Mouse (Mus musculus) heart, embryonic 12.5 days (tissue): Measurements from ENCODE around the gene Gm17018. TPM values are rescaled to one million over a fixed set of nuclear protein-coding genes. Genes with fewer than 3 reads are reported as not detected.
A peak's percentile ranks its signal among the peaks of the same experiment; 100 is the strongest.

Source experiments
- ATAC-seq: fragments of 200-750 bp; cut with Nextera tagmentation; 2 replicates; pipeline ENCODE4 v1.8.0; 2017; ENCODE audit warnings: moderate TSS enrichment, moderate library complexity; ENCODE audit not compliant: insufficient number of reproducible peaks, low FRiP score
- H3K27ac ChIP-seq: fragments of 300-500 bp; sonication (generic); 2 replicates; pipeline ENCODE4 v1.5.1; 2016; ENCODE audit warnings: mild to moderate bottlenecking, moderate library complexity; ENCODE audit not compliant: poor library complexity, severe bottlenecking
- H3K27me3 ChIP-seq: fragments of 300-500 bp; sonication (generic); replicated peaks from 2 replicates; pipeline ENCODE4 v1.6.1; 2016; ENCODE audit warnings: mild to moderate bottlenecking, moderate library complexity
- H3K36me3 ChIP-seq: fragments of 300-500 bp; sonication (generic); 2 replicates; pipeline ENCODE4 v1.6.1; 2016; ENCODE audit warnings: mild to moderate bottlenecking, moderate library complexity
- H3K4me1 ChIP-seq: fragments of 300-500 bp; sonication (generic); replicated peaks from 2 replicates; pipeline ENCODE4 v1.6.1; 2016; ENCODE audit warnings: mild to moderate bottlenecking
- H3K4me2 ChIP-seq: fragments of 300-500 bp; sonication (generic); 2 replicates; pipeline ENCODE4 v1.6.1; 2016; ENCODE audit warnings: mild to moderate bottlenecking, moderate library complexity
- H3K4me3 ChIP-seq: fragments of 300-500 bp; sonication (generic); 2 replicates; pipeline ENCODE4 v1.5.1; 2016; ENCODE audit warnings: mild to moderate bottlenecking
- H3K9ac ChIP-seq: fragments of 300-500 bp; sonication (generic); 2 replicates; pipeline ENCODE4 v1.6.1; 2016; ENCODE audit warnings: mild to moderate bottlenecking, moderate library complexity
- H3K9me3 ChIP-seq: fragments of 300-500 bp; sonication (generic); replicated peaks from 2 replicates; pipeline ENCODE4 v1.6.1; 2016; ENCODE audit warnings: mild to moderate bottlenecking, moderate library complexity
- WGBS: fragments of 180-500 bp; shearing (Covaris S2); methylation state at CpG from one replicate; pipeline ENCODE4 v1.1.7; 2016; 5-methylcytosine and 5-hydroxymethylcytosine counted together
- polyA plus RNA-seq: library from polyadenylated mRNA; unstranded; fragments of >200 nt; fragmentation: Nextera tagmentation; extraction: Ambion mirVana; gene quantifications from 2 replicates; pipeline ENCODE4 v1.2.1, GENCODE M21; 2016

Gene Gm17018
- polyA plus RNA-seq, 1 experiment from 2014 or later: 33.6 TPM

GRCm38 (mm10) chr19:45549948-45550347 is 10.5 kb upstream of the Gm17018 start:
- no peak overlapping the region for H3K27ac ChIP-seq
- 76% methylated on average over 4 of the region's 4 CpGs for WGBS
- no peaks in the 10 kb centered on the region for H3K4me1 ChIP-seq

GRCm38 (mm10) chr19:45552187-45552586 is 8.2 kb upstream of the Gm17018 start:
- ATAC-seq: no peak
- H3K27ac ChIP-seq: no peak overlapping the region
- WGBS: 55% methylated on average over 6 of the region's 6 CpGs

More at GRCm38 (mm10) chr19:45549948-45550347, 10.5 kb upstream of the Gm17018 start:
- H3K9ac ChIP-seq: no peak overlapping the region
- no peak overlapping the region for H3K4me2 ChIP-seq
- no peak for ATAC-seq
- peaks cover 28% of the 10 kb centered on the region for H3K36me3 ChIP-seq
- no peaks in the 10 kb centered on the region for H3K9me3 ChIP-seq
- H3K4me3 ChIP-seq: no peak overlapping the region
- peaks cover 36% of the 10 kb centered on the region for H3K27me3 ChIP-seq

GRCm38 (mm10) chr19:45554136-45554535 is 6.3 kb upstream of the Gm17018 start:
- Histone ChIP-seq H3K9ac (no peak overlapping the region), H3K9me3 (no peaks in the 10 kb centered on the region), H3K4me2 (no peak overlapping the region), H3K4me3 (no peak overlapping the region), H3K4me1 (no peaks in the 10 kb centered on the region), H3K27ac (no peak overlapping the region), H3K27me3 (peaks cover 9% of the 10 kb centered on the region; the same call in 1 of the 2 replicates), H3K36me3 (peaks cover 54% of the 10 kb centered on the region)
- 91% methylated on average over 11 of the region's 11 CpGs for WGBS
- ATAC-seq: no peak

More at GRCm38 (mm10) chr19:45552187-45552586, 8.2 kb upstream of the Gm17018 start:
- H3K4me3 ChIP-seq: no peak overlapping the region
- no peak overlapping the region for H3K4me2 ChIP-seq
- peaks cover 16% of the 10 kb centered on the region for H3K27me3 ChIP-seq
- no peak overlapping the region for H3K9ac ChIP-seq
- H3K9me3 ChIP-seq: no peaks in the 10 kb centered on the region
- H3K4me1 ChIP-seq: no peaks in the 10 kb centered on the region
- peaks cover 46% of the 10 kb centered on the region for H3K36me3 ChIP-seq

- H3K4me1 ChIP-seq: 0 out of 2 replicates have a peak, but pooled peaks cover 7% of the 10 kb centered on the region
- no peaks in the 10 kb centered on the region for H3K36me3 ChIP-seq
- WGBS: 59% methylated on average over 15 of the region's 15 CpGs
- no peak overlapping the region for H3K27ac ChIP-seq
- ATAC-seq: no peak
- no peaks in the 10 kb centered on the region for H3K9me3 ChIP-seq
- no peak overlapping the region for H3K4me2 ChIP-seq
- no peak overlapping the region for H3K4me3 ChIP-seq
- no peak overlapping the region for H3K9ac ChIP-seq
- no peaks in the 10 kb centered on the region; the same call in 1 of the 2 replicates for H3K27me3 ChIP-seq
Observed at GRCm38 (mm10) chr19:45565925-45566715, 5.7 kb downstream of the Gm17018 start.

- Histone ChIP-seq H3K36me3 (peaks cover 9% of the 10 kb centered on the region; the same call in 1 of the 2 replicates), H3K27me3 (no peaks in the 10 kb centered on the region; the same call in 1 of the 2 replicates), H3K4me2 (no peak overlapping the region), H3K27ac (no peak overlapping the region), H3K4me3 (no peak overlapping the region), H3K4me1 (0 out of 2 replicates have a peak, but pooled peaks cover 7% of the 10 kb centered on the region), H3K9ac (0 out of 2 replicates have a peak overlapping the region, but pooled peaks have one; percentile 8), H3K9me3 (no peaks in the 10 kb centered on the region)
- 40% methylated on average over 14 of the region's 14 CpGs for WGBS
- ATAC-seq: no peak
Observed at GRCm38 (mm10) chr19:45567367-45567766, 7.0 kb downstream of the Gm17018 start.

GRCm38 (mm10) chr19:45573033-45573432 is 12.6 kb downstream of the Gm17018 start:
- ATAC-seq: no peak
- H3K4me1 ChIP-seq: peaks cover 38% of the 10 kb centered on the region
- H3K9ac ChIP-seq: no peak overlapping the region
- WGBS: 76% methylated on average over 6 of the region's 6 CpGs
- H3K4me3 ChIP-seq: no peak overlapping the region
- H3K27ac ChIP-seq: no peak overlapping the region
- H3K36me3 ChIP-seq: peaks cover 24% of the 10 kb centered on the region
- no peaks in the 10 kb centered on the region for H3K9me3 ChIP-seq
- H3K4me2 ChIP-seq: no peak overlapping the region
- no peaks in the 10 kb centered on the region; the same call in 1 of the 2 replicates for H3K27me3 ChIP-seq

GRCm38 (mm10) chr19:45573861-45574267 is 13.4 kb downstream of the Gm17018 start:
- Histone ChIP-seq H3K9me3 (no peaks in the 10 kb centered on the region), H3K36me3 (peaks cover 33% of the 10 kb centered on the region), H3K27me3 (no peaks in the 10 kb centered on the region; the same call in 1 of the 2 replicates), H3K4me3 (no peak overlapping the region), H3K4me1 (peaks cover 38% of the 10 kb centered on the region), H3K9ac (no peak overlapping the region), H3K27ac (no peak overlapping the region), H3K4me2 (no peak overlapping the region)
- peak; percentile 46; the same call in 1 of the 2 replicates for ATAC-seq
- 13% methylated on average over 6 of the region's 6 CpGs for WGBS

GRCm38 (mm10) chr19:45574339-45574898 is 14.0 kb downstream of the Gm17018 start:
- Histone ChIP-seq H3K4me3 (no peak overlapping the region), H3K36me3 (peaks cover 38% of the 10 kb centered on the region), H3K27me3 (no peaks in the 10 kb centered on the region; the same call in 1 of the 2 replicates), H3K4me1 (peaks cover 43% of the 10 kb centered on the region), H3K9ac (no peak overlapping the region), H3K27ac (no peak overlapping the region), H3K4me2 (no peak overlapping the region), H3K9me3 (no peaks in the 10 kb centered on the region)
- ATAC-seq: no peak
- 50% methylated on average over 7 of the region's 7 CpGs for WGBS

- Histone ChIP-seq H3K4me1 (peaks cover 50% of the 10 kb centered on the region), H3K27ac (no peak overlapping the region), H3K36me3 (peaks cover 43% of the 10 kb centered on the region), H3K27me3 (no peaks in the 10 kb centered on the region; the same call in 1 of the 2 replicates), H3K9ac (no peak overlapping the region), H3K9me3 (no peaks in the 10 kb centered on the region), H3K4me3 (no peak overlapping the region), H3K4me2 (peak overlapping the region; percentile 24)
- no peak for ATAC-seq
- WGBS: 30% methylated on average over 19 of the region's 19 CpGs
Observed at GRCm38 (mm10) chr19:45574941-45575631, 14.7 kb downstream of the Gm17018 start.

- ATAC-seq: peak; percentile 40
- peaks cover 45% of the 10 kb centered on the region for H3K36me3 ChIP-seq
- H3K9me3 ChIP-seq: no peaks in the 10 kb centered on the region
- no peak overlapping the region for H3K4me3 ChIP-seq
- H3K4me2 ChIP-seq: peak overlapping the region; percentile 24
- H3K27me3 ChIP-seq: no peaks in the 10 kb centered on the region
- H3K9ac ChIP-seq: peak overlapping the region; percentile 55; the same call in 1 of the 2 replicates
- peak overlapping the region; percentile 34 for H3K27ac ChIP-seq
- 8% methylated on average over 8 of the region's 8 CpGs for WGBS
- peaks cover 55% of the 10 kb centered on the region for H3K4me1 ChIP-seq
Observed at GRCm38 (mm10) chr19:45575632-45576001, 15.2 kb downstream of the Gm17018 start.
